Mouse (Mus musculus): ENCODE results near the gene Tjp3.

Gene Tjp3

GRCm38 (mm10) chr10:81319330-81319699, 27.9 kb upstream of the Tjp3 start:
- DNase-seq = peak in 1 of 2 experiments; percentile 52

DNA sequence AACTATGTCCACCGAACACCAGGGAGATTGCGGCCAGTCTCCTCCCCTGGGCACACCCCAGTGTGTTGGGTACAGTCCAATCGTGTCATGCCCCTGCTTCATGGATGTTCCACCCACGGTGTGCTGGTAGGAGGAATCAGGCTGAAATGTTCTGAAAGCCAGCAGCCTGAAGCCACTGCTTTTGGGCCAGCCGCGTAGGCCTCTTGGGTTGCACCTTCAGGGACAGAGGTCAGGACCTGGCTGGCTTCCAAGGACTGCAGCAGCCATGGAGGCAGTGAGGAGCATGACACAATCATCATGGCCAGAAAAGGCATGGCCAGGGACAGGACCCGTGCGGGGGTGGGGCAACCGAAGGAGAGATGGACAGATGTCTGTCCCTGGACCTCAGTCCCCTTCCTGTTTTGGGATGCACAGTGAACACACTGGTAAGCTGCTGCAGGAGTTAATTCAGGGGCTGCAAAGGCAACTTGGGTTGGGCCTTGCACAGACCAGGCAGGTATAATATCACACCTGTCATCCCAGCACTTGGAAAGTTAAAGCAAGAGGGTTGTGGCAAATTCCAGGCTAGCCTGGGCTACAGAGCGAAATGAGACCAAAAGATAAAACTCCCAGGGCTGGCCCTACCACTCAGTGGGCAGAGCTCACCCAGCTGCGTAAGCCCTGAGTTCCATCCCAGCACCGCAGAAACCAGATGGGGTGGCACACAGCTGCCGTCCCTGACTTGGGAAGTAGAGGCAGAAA, 27.4 kb upstream of the Tjp3 start:
- DNase-seq = peak in 1 of 2 experiments; percentile 63

GRCm38 (mm10) chr10:81317273-81317672, 25.9 kb upstream of the Tjp3 start:
- peak; percentile 75 to 80 for DNase-seq

DNA sequence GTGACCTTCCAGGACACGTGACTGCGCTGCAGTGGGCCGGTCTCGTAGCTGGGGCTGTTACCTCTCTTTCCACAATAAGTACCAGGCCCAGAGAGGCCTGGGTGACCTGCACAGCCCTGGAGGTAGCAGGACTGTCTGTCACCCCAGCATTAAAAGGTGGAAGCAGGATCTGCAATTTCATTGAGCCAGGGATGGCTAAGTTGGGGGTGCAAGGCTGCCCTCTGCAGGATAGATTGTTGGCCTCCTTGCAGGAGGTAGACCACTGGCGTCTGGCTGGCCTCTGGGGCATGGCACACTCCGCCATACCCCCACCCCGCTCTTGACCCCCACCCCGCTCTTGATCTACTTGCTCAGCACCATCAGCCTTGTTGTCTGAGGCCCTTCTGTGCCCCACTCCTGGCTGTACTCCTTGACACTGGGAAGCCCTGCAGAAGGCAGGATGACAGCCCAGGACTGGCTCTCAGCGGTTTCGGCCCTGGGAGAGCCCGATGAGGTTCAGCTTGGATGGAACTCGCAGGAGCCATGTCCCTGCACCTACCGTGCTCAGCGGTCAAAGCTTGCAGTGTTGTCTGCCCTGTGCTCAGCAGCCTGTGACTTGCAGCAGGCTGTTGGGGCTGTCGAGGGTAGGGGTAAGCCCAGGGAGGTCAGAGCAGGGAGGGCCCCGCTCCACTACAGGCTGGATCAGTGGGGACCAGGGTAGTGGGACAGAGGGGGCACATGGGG, 25.1 kb upstream of the Tjp3 start:
- peak in 1 of 2 experiments; percentile 69 for DNase-seq

GRCm38 (mm10) chr10:81315587-81315986, 24.2 kb upstream of the Tjp3 start:
- DNase-seq = no peak

- DNase-seq = no peak
These were observed 22.8 kb upstream of the Tjp3 start for GRCm38 (mm10) chr10:81314201-81314600.

- DNase-seq = no peak
These were observed 22.2 kb upstream of the Tjp3 start for GRCm38 (mm10) chr10:81313581-81313980.

- no peak for DNase-seq
These were observed 18.2 kb upstream of the Tjp3 start for GRCm38 (mm10) chr10:81309571-81309970.

DNA sequence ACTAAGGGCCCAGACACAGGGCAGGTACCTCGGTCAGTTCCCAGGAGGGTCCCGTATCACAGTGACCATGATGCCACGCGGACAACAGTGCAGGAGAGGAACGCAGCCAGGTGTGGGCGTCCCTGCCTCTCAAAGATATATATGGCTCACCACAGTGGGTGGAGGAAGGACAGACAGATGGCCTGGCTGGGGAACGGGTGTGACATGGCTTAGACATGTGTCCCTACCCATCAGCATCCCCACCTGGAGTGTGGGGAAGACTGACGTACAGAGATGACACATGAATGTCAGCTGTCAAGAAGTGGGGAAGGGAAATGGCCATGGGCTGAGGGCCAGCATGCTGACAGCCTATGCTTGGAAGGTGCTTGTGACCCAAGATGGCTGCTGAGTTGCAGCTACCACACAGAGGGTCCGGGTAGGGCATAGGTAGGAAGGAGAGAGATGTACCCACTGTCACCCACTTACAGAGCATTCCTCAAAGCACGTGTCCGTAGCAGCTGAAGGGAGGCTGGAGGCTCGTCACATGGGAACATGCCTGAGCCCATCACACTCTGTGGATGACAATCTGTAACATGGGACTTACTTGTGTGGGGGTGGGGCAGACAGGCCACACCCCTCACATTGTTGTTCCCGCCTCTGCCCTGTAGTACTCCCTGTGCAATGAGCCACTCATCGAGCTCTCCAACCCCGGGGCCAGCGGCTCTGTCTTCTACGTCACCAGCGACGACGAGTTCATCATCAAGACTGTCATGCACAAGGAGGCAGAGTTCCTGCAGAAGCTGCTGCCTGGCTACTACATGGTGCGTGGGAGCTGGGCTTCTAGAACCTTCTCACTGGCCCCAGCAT, 15.7 kb upstream of the Tjp3 start:
- DNase-seq = no peak

DNA sequence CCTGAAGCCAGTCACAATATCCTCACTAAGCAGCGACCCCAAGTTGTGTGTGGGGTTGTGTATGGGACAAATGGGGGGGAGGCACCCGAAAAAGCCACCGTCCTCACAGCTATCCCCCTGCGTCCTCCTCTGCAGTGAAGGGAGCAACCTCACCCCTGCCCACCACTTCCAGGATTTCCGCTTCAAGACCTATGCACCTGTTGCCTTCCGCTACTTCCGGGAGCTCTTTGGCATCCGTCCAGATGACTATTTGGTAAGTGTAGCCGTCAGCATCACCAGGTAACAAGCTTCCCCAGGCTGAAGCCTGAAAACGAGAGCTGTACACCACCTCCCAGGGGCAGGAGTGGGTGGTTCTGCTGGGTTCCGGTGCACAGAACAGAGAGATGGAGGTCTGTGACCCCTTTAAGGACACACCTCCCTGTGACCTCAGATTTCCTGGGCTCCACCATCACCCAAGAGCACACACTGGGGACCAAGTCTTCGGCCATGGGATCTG, 14.8 kb upstream of the Tjp3 start:
- no peak for DNase-seq

DNA sequence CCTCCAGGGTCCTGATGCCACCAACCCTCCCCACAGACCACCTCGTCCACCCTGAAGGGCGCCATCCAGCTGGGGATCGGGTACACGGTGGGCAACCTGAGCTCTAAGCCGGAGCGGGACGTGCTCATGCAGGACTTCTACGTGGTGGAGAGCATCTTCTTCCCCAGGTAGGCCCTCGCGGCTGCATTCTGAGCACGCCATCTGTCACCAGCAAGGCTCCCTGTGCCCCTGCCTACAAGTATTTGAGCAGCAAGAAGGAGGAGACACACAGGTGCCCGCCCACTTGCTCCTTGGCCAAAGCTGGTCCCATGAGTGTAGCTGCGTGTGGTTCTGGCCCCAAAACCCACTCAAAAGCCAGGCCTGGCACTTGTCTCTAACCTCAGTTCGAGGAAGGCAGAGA, 14.3 kb upstream of the Tjp3 start:
- DNase-seq = no peak

- DNase-seq = peak in 1 of 2 experiments; percentile 74
These were observed 13.3 kb upstream of the Tjp3 start for GRCm38 (mm10) chr10:81304597-81305238.

GRCm38 (mm10) chr10:81303761-81304160, 12.4 kb upstream of the Tjp3 start:
- no peak for DNase-seq

DNA sequence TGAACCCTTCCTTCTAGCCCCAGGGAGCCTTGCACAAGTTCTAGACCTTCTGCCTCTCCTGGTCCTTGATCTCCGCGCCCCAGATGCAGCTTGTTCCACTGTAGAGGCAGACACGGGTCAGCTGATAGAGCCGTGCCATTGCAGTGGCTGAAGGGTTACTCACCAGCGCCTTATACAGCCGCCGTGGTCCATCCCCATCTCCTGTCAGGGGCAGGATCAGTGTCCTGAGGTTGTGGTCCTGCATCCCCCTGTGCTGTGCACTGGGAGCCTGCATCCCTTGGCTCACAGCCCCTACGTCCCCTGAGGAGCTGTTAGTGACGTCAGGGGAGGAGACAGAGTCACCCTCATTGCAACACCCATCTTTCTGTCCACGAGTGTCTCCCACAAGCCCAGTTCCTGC, 11.9 kb upstream of the Tjp3 start:
- DNase-seq = no peak

- DNase-seq = peak in 1 of 2 experiments; percentile 55
These were observed 11.4 kb upstream of the Tjp3 start for GRCm38 (mm10) chr10:81302781-81303218.

DNA sequence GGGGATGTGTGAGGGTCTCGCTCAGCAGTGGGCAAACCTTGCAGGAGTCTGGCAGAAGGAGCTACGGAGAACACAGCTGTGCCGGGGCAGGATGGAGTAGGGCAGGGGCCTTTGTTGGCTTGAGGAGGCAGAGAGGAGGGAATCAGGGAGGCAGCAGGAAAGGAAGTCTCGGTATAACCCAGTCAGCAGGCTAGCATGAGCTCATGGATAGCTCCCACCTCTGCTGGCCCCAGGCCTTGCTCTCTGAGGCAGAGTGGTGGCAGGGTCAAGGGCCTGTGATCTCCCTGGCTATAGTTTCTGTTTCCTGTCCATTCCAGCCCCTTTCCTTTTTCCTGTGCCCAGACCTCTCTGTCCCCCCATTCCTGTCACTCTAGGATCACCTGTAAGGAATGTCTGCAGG, 10.9 kb upstream of the Tjp3 start:
- peak in 1 of 2 experiments; percentile 62 for DNase-seq

GRCm38 (mm10) chr10:81301321-81301720, 9.9 kb upstream of the Tjp3 start:
- DNase-seq = no peak

- peak; percentile 75 to 89 for DNase-seq
These were observed 9.0 kb upstream of the Tjp3 start for GRCm38 (mm10) chr10:81300352-81300907.

GRCm38 (mm10) chr10:81299585-81300351, 8.4 kb upstream of the Tjp3 start:
- peak; percentile 79 to 83 for DNase-seq

GRCm38 (mm10) chr10:81298369-81299100, 7.2 kb upstream of the Tjp3 start:
- no peak for DNase-seq

DNA sequence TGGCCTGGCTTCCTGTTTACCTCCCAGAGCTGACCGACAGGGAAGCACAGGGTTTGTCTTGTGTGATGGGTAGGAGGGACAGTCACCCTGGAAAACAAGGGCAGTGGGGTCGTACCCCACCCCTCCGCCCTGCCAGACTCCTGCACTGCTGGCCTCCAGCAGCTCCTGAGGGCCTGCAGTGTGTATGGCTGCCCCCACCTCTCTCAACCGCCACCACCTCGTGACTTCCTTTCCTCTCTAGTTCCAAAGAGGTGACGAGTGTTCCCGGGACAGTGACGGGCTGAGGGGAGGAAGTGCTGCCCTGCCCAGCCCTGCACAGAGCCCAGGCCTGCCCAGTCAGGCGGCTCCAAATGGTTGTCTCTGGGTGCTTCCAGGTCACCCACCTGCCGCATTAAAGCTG, 6.5 kb upstream of the Tjp3 start:
- DNase-seq = peak; percentile 78 to 84
